Mouse (Mus musculus): ENCODE results near the gene Inha. TPM values are rescaled to one million over a fixed set of nuclear protein-coding genes. Genes with fewer than 3 reads are reported as not detected.

Inha gene
- polyA plus RNA-seq, 1 experiment from 2014 or later: 4.2 TPM

- no peak overlapping the region for H3K27ac ChIP-seq
- WGBS: 93% methylated on average over 6 of the region's 6 CpGs
- no peak for DNase-seq (ENCODE audit: low spot score)
- H3K36me3 ChIP-seq: peaks cover 16% of the 10 kb centered on the region
- no peak overlapping the region for H3K4me3 ChIP-seq
- H3K4me1 ChIP-seq: peaks cover 28% of the 10 kb centered on the region
- H3K9me3 ChIP-seq (replicated peaks): no peaks in the 10 kb centered on the region
- peaks cover 12% of the 10 kb centered on the region; the same call in 1 of the 2 replicates for H3K27me3 ChIP-seq (ENCODE audit: low read depth, poor library complexity, severe bottlenecking)
Measured at GRCm38 (mm10) chr1:75544351-75544750, 37.5 kb downstream of the Inha start.

GRCm38 (mm10) chr1:75545965-75546956 lies 39.4 kb downstream of the Inha start, which contains the start of gene Slc4a3:
TSS of gene Slc4a3 (plus strand) at chr1:75546266.
- peaks cover 28% of the 10 kb centered on the region for H3K4me1 ChIP-seq
- no peaks in the 10 kb centered on the region for H3K9me3 ChIP-seq (replicated peaks)
- H3K27ac ChIP-seq: peak within 1 kb of the TSS; percentile 95
- peaks cover 35% of the 10 kb centered on the region for H3K36me3 ChIP-seq
- peak within 1 kb of the TSS; percentile 84 for H3K4me3 ChIP-seq
- WGBS: 1% methylated on average over 63 of the region's 64 CpGs
- peak; percentile 80 for DNase-seq (ENCODE audit: low spot score)
- H3K27me3 ChIP-seq (ENCODE audit: low read depth, poor library complexity, severe bottlenecking): peaks cover 12% of the 10 kb centered on the region; the same call in 1 of the 2 replicates

GRCm38 (mm10) chr1:75547351-75547750 lies 40.5 kb downstream of the Inha start:
- H3K9me3 ChIP-seq (replicated peaks): no peaks in the 10 kb centered on the region
- H3K4me1 ChIP-seq: peaks cover 28% of the 10 kb centered on the region
- no peak for DNase-seq (ENCODE audit: low spot score)
- peak overlapping the region; percentile 84; the same call in 1 of the 2 replicates for H3K4me3 ChIP-seq
- peaks cover 12% of the 10 kb centered on the region; the same call in 1 of the 2 replicates for H3K27me3 ChIP-seq (ENCODE audit: low read depth, poor library complexity, severe bottlenecking)
- WGBS: 94% methylated on average over 13 of the region's 13 CpGs
- no peak overlapping the region for H3K27ac ChIP-seq
- H3K36me3 ChIP-seq: peaks cover 46% of the 10 kb centered on the region

- 99% methylated on average over 3 of the region's 3 CpGs for WGBS
- peaks cover 28% of the 10 kb centered on the region for H3K4me1 ChIP-seq
- peaks cover 53% of the 10 kb centered on the region for H3K36me3 ChIP-seq
- peak overlapping the region; percentile 4; the same call in 1 of the 2 replicates for H3K4me3 ChIP-seq
- no peaks in the 10 kb centered on the region for H3K9me3 ChIP-seq (replicated peaks)
- no peak overlapping the region for H3K27ac ChIP-seq
- H3K27me3 ChIP-seq (ENCODE audit: low read depth, poor library complexity, severe bottlenecking): peaks cover 12% of the 10 kb centered on the region; the same call in 1 of the 2 replicates
- no peak for DNase-seq (ENCODE audit: low spot score)
Measured at GRCm38 (mm10) chr1:75548083-75548482, 41.2 kb downstream of the Inha start.

GRCm38 (mm10) chr1:75548871-75549270 lies 42.0 kb downstream of the Inha start:
- H3K27me3 ChIP-seq (ENCODE audit: low read depth, poor library complexity, severe bottlenecking): peaks cover 12% of the 10 kb centered on the region; the same call in 1 of the 2 replicates

GRCm38 (mm10) chr1:75549289-75550279 lies 42.7 kb downstream of the Inha start:
- Histone ChIP-seq H3K4me1 (peaks cover 31% of the 10 kb centered on the region), H3K36me3 (peaks cover 68% of the 10 kb centered on the region), H3K27me3 (ENCODE audit: low read depth, poor library complexity, severe bottlenecking) (peaks cover 12% of the 10 kb centered on the region; the same call in 1 of the 2 replicates), H3K27ac (no peak overlapping the region), H3K4me3 (no peak overlapping the region), H3K9me3 (replicated peaks) (no peaks in the 10 kb centered on the region)
- no peak for DNase-seq (ENCODE audit: low spot score)
- 88% methylated on average over 17 of the region's 17 CpGs for WGBS

More at GRCm38 (mm10) chr1:75548871-75549270, 42.0 kb downstream of the Inha start:
- Histone ChIP-seq H3K4me1 (peaks cover 30% of the 10 kb centered on the region), H3K4me3 (no peak overlapping the region), H3K9me3 (replicated peaks) (no peaks in the 10 kb centered on the region), H3K27ac (no peak overlapping the region), H3K36me3 (peaks cover 61% of the 10 kb centered on the region)
- no peak for DNase-seq (ENCODE audit: low spot score)
- 89% methylated on average over 17 of the region's 17 CpGs for WGBS

GRCm38 (mm10) chr1:75550586-75550985 lies 43.7 kb downstream of the Inha start:
- H3K4me1 ChIP-seq: peaks cover 27% of the 10 kb centered on the region
- H3K4me3 ChIP-seq: no peak overlapping the region
- peaks cover 78% of the 10 kb centered on the region for H3K36me3 ChIP-seq
- H3K9me3 ChIP-seq (replicated peaks): no peaks in the 10 kb centered on the region
- no peak overlapping the region for H3K27ac ChIP-seq
- DNase-seq (ENCODE audit: low spot score): no peak
- WGBS: 94% methylated on average over 15 of the region's 15 CpGs
- H3K27me3 ChIP-seq (ENCODE audit: low read depth, poor library complexity, severe bottlenecking): peaks cover 12% of the 10 kb centered on the region; the same call in 1 of the 2 replicates

GRCm38 (mm10) chr1:75555680-75556079 lies 48.8 kb downstream of the Inha start:
- no peaks in the 10 kb centered on the region for H3K9me3 ChIP-seq (replicated peaks)
- no peak overlapping the region for H3K4me3 ChIP-seq
- WGBS: 93% methylated on average over 7 of the region's 7 CpGs
- peaks cover 80% of the 10 kb centered on the region for H3K36me3 ChIP-seq
- H3K27me3 ChIP-seq (ENCODE audit: low read depth, poor library complexity, severe bottlenecking): no peaks in the 10 kb centered on the region
- H3K27ac ChIP-seq: no peak overlapping the region
- peaks cover 19% of the 10 kb centered on the region for H3K4me1 ChIP-seq
- no peak for DNase-seq (ENCODE audit: low spot score)

- Histone ChIP-seq H3K27me3 (ENCODE audit: low read depth, poor library complexity, severe bottlenecking) (no peaks in the 10 kb centered on the region), H3K4me3 (no peak overlapping the region), H3K27ac (no peak overlapping the region), H3K4me1 (peaks cover 19% of the 10 kb centered on the region), H3K9me3 (replicated peaks) (no peaks in the 10 kb centered on the region), H3K36me3 (peaks cover 74% of the 10 kb centered on the region)
- 86% methylated on average over 9 of the region's 9 CpGs for WGBS
- DNase-seq (ENCODE audit: low spot score): no peak
Measured at GRCm38 (mm10) chr1:75556143-75556781, 49.4 kb downstream of the Inha start.

- Histone ChIP-seq H3K36me3 (peaks cover 66% of the 10 kb centered on the region), H3K27me3 (ENCODE audit: low read depth, poor library complexity, severe bottlenecking) (no peaks in the 10 kb centered on the region), H3K27ac (0 out of 2 replicates have a peak overlapping the region, but pooled peaks have one; percentile 4), H3K4me3 (no peak overlapping the region), H3K4me1 (peaks cover 19% of the 10 kb centered on the region), H3K9me3 (replicated peaks) (no peaks in the 10 kb centered on the region)
- DNase-seq (ENCODE audit: low spot score): no peak
- 93% methylated on average over 7 of the region's 7 CpGs for WGBS
Measured at GRCm38 (mm10) chr1:75557041-75557440, 50.2 kb downstream of the Inha start.

GRCm38 (mm10) chr1:75558388-75559178 lies 51.7 kb downstream of the Inha start:
- Histone ChIP-seq H3K36me3 (peaks cover 51% of the 10 kb centered on the region), H3K27ac (peak overlapping the region; percentile 71), H3K9me3 (replicated peaks) (no peaks in the 10 kb centered on the region), H3K4me3 (no peak overlapping the region), H3K4me1 (peaks cover 19% of the 10 kb centered on the region), H3K27me3 (ENCODE audit: low read depth, poor library complexity, severe bottlenecking) (no peaks in the 10 kb centered on the region)
- WGBS: 87% methylated on average over 18 of the region's 18 CpGs
- no peak for DNase-seq (ENCODE audit: low spot score)

Data from limb, embryonic 10.5 days (tissue).